Mouse (Mus musculus) megakaryocyte, embryonic 14.5 days (primary cell): Measurements from ENCODE around the gene Mfap4. TPM values are rescaled to one million over a fixed set of nuclear protein-coding genes. Genes with fewer than 3 reads are reported as not detected.

Experiments used
- H3K27me3 ChIP-seq: replicated peaks from 2 replicates; pipeline ENCODE3; 2012; ENCODE audit warnings: inconsistent platforms
- H3K36me3 ChIP-seq: replicated peaks from 2 replicates; pipeline ENCODE3; 2012; ENCODE audit warnings: low read length, inconsistent platforms, mixed read lengths
- H3K4me1 ChIP-seq: 2 replicates; pipeline ENCODE4 v1.6.1; 2012; ENCODE audit warnings: inconsistent platforms
- H3K4me3 ChIP-seq: replicated peaks from 2 replicates; pipeline ENCODE3; 2012; ENCODE audit warnings: moderate library complexity, mild to moderate bottlenecking, inconsistent platforms
- H3K9me3 ChIP-seq: 2 replicates; pipeline ENCODE4 v1.6.1; 2012; ENCODE audit warnings: inconsistent platforms
- FLI1 ChIP-seq: IDR thresholded peaks from 2 replicates; pipeline ENCODE4 v1.6.1; 2012; ENCODE audit warnings: low read length, inconsistent platforms, mixed read lengths
- GATA1 ChIP-seq: IDR thresholded peaks from 3 replicates; pipeline ENCODE4 v1.6.1; 2012; ENCODE audit warnings: mixed read lengths, low read length, inconsistent platforms, borderline replicate concordance
- polyA plus RNA-seq: library from polyadenylated mRNA; stranded (reverse); fragments of >175 nt; gene quantifications from 2 replicates; pipeline ENCODE4 v1.2.3, GENCODE M21; 2012; ENCODE audit warnings: low replicate concordance; ENCODE audit not compliant: insufficient read depth

Mfap4 gene
- polyA plus RNA-seq, 1 experiment = not detected

GRCm38 (mm10) chr11:61481239-61482090 lies 3.8 kb upstream of the Mfap4 start:
- Histone ChIP-seq H3K36me3 (no peaks in the 10 kb centered on the region), H3K4me1 (no peaks in the 10 kb centered on the region), H3K4me3 (no peak overlapping the region), H3K27me3 (peaks cover 73% of the 10 kb centered on the region), H3K9me3 (no peaks in the 10 kb centered on the region)
- no peak for TF ChIP-seq FLI1
- TF ChIP-seq GATA1 = no peak

GRCm38 (mm10) chr11:61483226-61483845 lies 1.9 kb upstream of the Mfap4 start:
- H3K4me3 ChIP-seq = no peak overlapping the region
- H3K36me3 ChIP-seq = peaks cover 8% of the 10 kb centered on the region
- H3K4me1 ChIP-seq = no peaks in the 10 kb centered on the region
- no peak for TF ChIP-seq GATA1
- peaks cover 72% of the 10 kb centered on the region for H3K27me3 ChIP-seq
- no peaks in the 10 kb centered on the region for H3K9me3 ChIP-seq

DNA sequence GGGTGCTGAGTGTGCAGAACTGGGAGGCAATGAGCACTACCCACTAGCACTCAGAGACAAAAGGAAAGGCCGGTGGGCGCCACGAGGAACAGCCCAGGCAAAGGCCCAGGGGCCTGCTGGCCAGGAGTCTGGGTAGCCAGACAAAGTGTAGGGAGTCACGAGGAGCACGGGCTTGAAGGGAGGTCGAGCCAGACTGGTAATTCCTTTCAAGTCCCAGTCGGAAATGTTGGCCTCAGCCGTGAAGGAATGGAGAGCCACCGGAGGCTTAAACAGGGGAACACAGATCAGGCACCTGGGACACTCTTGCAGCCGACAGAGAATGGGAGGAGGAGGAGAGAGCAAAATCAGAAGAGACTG lies 997 bp upstream of the Mfap4 start:
- Histone ChIP-seq H3K27me3 (peaks cover 70% of the 10 kb centered on the region), H3K4me1 (no peaks in the 10 kb centered on the region), H3K9me3 (no peaks in the 10 kb centered on the region), H3K4me3 (no peak overlapping the region), H3K36me3 (peaks cover 17% of the 10 kb centered on the region)
- TF ChIP-seq FLI1 (no peak), GATA1 (no peak)

GRCm38 (mm10) chr11:61485541-61486457 lies 568 bp downstream of the Mfap4 start:
- peaks cover 33% of the 10 kb centered on the region for H3K36me3 ChIP-seq
- H3K4me1 ChIP-seq = no peaks in the 10 kb centered on the region
- TF ChIP-seq FLI1 (no peak), GATA1 (no peak)
- H3K9me3 ChIP-seq = no peaks in the 10 kb centered on the region
- peaks cover 65% of the 10 kb centered on the region for H3K27me3 ChIP-seq
- H3K4me3 ChIP-seq = no peak overlapping the region

- Histone ChIP-seq H3K4me1 (no peaks in the 10 kb centered on the region), H3K27me3 (peaks cover 65% of the 10 kb centered on the region), H3K9me3 (no peaks in the 10 kb centered on the region), H3K4me3 (no peak overlapping the region), H3K36me3 (peaks cover 41% of the 10 kb centered on the region)
- TF ChIP-seq FLI1 (no peak), GATA1 (no peak)
These were observed 1.4 kb downstream of the Mfap4 start for GRCm38 (mm10) chr11:61486458-61487219.

DNA sequence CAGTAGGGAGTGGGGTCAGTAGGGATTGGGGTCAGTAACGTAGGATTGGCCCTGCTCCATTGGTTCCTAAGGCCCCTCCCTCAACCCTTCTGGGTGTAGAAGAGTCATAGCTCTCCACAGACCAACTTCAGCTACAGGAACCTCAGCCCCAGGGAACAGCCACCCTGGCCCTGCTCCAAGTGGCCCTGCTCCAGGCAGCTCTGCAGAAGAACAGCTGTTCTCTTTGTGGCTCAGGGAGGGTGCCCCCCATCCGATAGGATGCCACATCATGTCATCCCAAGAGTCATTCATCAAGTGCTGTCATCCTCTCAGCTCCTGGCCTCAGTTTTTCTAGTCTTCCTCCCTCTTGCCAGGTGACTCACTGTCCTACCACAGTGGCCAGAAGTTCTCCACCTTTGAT lies 2.2 kb downstream of the Mfap4 start:
- peaks cover 60% of the 10 kb centered on the region for H3K27me3 ChIP-seq
- TF ChIP-seq GATA1 (no peak), FLI1 (no peak)
- H3K4me1 ChIP-seq = no peaks in the 10 kb centered on the region
- no peak overlapping the region for H3K4me3 ChIP-seq
- H3K36me3 ChIP-seq = peaks cover 48% of the 10 kb centered on the region
- no peaks in the 10 kb centered on the region for H3K9me3 ChIP-seq

DNA sequence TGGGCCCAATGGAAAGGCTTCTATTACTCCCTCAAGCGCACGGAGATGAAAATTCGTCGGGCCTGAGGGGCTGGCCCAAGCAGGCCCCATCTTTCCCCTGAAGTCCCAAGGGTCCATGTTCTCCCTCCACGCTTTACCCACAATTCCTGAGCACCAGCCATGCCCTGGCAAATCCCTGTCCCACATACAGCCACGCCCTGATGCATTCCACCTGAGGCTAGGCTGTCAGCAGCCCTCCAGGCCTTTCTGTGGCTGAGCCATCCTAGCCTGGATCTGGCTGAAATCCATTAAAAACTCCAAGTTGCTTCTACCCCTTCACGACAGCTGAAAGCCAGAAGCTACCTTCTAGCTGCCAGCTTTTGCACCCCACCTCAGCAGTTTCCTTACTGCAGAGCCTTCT lies 2.7 kb downstream of the Mfap4 start:
- TF ChIP-seq GATA1 (no peak), FLI1 (no peak)
- H3K36me3 ChIP-seq = peaks cover 53% of the 10 kb centered on the region
- H3K4me1 ChIP-seq = peaks cover 5% of the 10 kb centered on the region
- H3K4me3 ChIP-seq = no peak overlapping the region
- peaks cover 63% of the 10 kb centered on the region for H3K27me3 ChIP-seq
- no peaks in the 10 kb centered on the region for H3K9me3 ChIP-seq

GRCm38 (mm10) chr11:61489085-61489484 lies 3.9 kb downstream of the Mfap4 start:
- Histone ChIP-seq H3K9me3 (no peaks in the 10 kb centered on the region), H3K27me3 (peaks cover 64% of the 10 kb centered on the region), H3K4me3 (no peak overlapping the region), H3K36me3 (peaks cover 54% of the 10 kb centered on the region), H3K4me1 (peaks cover 14% of the 10 kb centered on the region)
- TF ChIP-seq GATA1 (no peak), FLI1 (no peak)

DNA sequence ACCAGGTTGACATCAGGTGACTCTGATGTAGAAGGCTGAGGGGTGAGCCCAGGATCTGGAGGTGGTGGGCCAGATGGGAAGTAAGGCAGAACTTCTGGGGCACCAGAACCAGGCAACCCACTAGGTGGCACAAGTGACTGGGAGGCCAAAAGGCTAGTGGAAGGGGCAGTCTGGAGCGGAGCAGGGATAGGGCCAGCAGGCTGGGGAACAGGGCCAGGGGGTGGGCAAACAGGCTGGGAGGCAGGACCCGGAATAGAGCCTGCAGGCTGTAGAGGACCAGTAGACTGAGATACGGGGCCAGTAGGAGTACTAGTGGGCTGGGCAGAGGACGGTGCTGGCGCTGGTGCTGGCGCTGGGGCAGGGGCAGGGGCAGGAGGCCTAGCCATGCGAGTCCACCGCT lies 4.6 kb downstream of the Mfap4 start:
- no peak for TF ChIP-seq GATA1
- no peak for TF ChIP-seq FLI1
- Histone ChIP-seq H3K36me3 (peaks cover 54% of the 10 kb centered on the region), H3K9me3 (no peaks in the 10 kb centered on the region), H3K4me3 (no peak overlapping the region), H3K27me3 (peaks cover 59% of the 10 kb centered on the region), H3K4me1 (peaks cover 18% of the 10 kb centered on the region)
